Mouse (Mus musculus) limb, embryonic 11.5 days (tissue): ENCODE measurements at regions not wholly inside any gene's neighbourhood (a gene's known extent, or its start where the extent isn't known, plus 50 kb on each side); places are given as distances from the start of the nearest gene placed in this dataset.
A peak's percentile ranks its signal among the peaks of the same experiment; 100 is the strongest.

Experiments used
- ATAC-seq: fragments of 200-750 bp; cut with Nextera tagmentation; 2 replicates; pipeline ENCODE4 v1.8.0; 2017; ENCODE audit warnings: low read depth; ENCODE audit not compliant: insufficient number of reproducible peaks, low FRiP score, low TSS enrichment
- DNase-seq: peaks from one replicate; pipeline ENCODE4 v3.0.0-alpha.2; 2015; ENCODE audit warnings: low spot score
- H3K27ac ChIP-seq: fragments of 300-500 bp; sonication (generic); replicated peaks from 2 replicates; pipeline ENCODE4 v1.5.1; 2014; ENCODE audit warnings: low read depth, mild to moderate bottlenecking, low read length
- H3K27me3 ChIP-seq: fragments of 300-500 bp; sonication (generic); 2 replicates; pipeline ENCODE4 v1.6.1; 2014; ENCODE audit warnings: mild to moderate bottlenecking, low read length, mixed read lengths; ENCODE audit not compliant: control insufficient read depth, insufficient read depth
- H3K36me3 ChIP-seq: fragments of 300-500 bp; sonication (generic); 2 replicates; pipeline ENCODE4 v1.6.1; 2014; ENCODE audit warnings: mild to moderate bottlenecking, low read length, moderate library complexity, mixed read lengths; ENCODE audit not compliant: control insufficient read depth, insufficient read depth
- H3K4me1 ChIP-seq: fragments of 300-500 bp; sonication (generic); 2 replicates; pipeline ENCODE4 v1.6.1; 2014; ENCODE audit warnings: low read length, mixed read lengths; ENCODE audit not compliant: control insufficient read depth, insufficient read depth
- H3K4me2 ChIP-seq: fragments of 300-500 bp; sonication (generic); 2 replicates; pipeline ENCODE4 v1.6.1; 2014; ENCODE audit warnings: low read depth, mild to moderate bottlenecking, moderate library complexity; ENCODE audit not compliant: severe bottlenecking
- H3K4me3 ChIP-seq: fragments of 300-500 bp; sonication (generic); 2 replicates; pipeline ENCODE4 v1.5.1; 2014; ENCODE audit warnings: low read depth, low read length
- H3K9ac ChIP-seq: fragments of 300-500 bp; sonication (generic); 2 replicates; pipeline ENCODE4 v1.6.1; 2014; ENCODE audit warnings: mild to moderate bottlenecking, low read length
- H3K9me3 ChIP-seq: fragments of 300-500 bp; sonication (generic); 2 replicates; pipeline ENCODE4 v1.6.1; 2016; ENCODE audit warnings: low read length; ENCODE audit not compliant: control insufficient read depth
- WGBS: fragments of 180-500 bp; shearing (Covaris S2); extraction: QIAGEN DNeasy Blood & Tissue Kit; methylation state at CpG from one replicate; pipeline ENCODE4 v1.1.7; 2014; 5-methylcytosine and 5-hydroxymethylcytosine counted together

- no peak overlapping the region for H3K4me3 ChIP-seq
- H3K9ac ChIP-seq: no peak overlapping the region
- no peaks in the 10 kb centered on the region for H3K27me3 ChIP-seq
- no peak for DNase-seq
- H3K9me3 ChIP-seq: no peaks in the 10 kb centered on the region
- peaks cover 6% of the 10 kb centered on the region for H3K4me1 ChIP-seq
- WGBS: 58% methylated on average over 5 of the region's 5 CpGs
- H3K4me2 ChIP-seq: no peak overlapping the region
- H3K27ac ChIP-seq: no peak overlapping the region
- H3K36me3 ChIP-seq: no peaks in the 10 kb centered on the region
- no peak for ATAC-seq
Observed at GRCm38 (mm10) chr8:26260294-26260693, 141.0 kb downstream of the Gm45692 start.

- no peak for ATAC-seq
- Histone ChIP-seq H3K4me3 (no peak overlapping the region), H3K9ac (no peak overlapping the region), H3K9me3 (no peaks in the 10 kb centered on the region), H3K4me2 (no peak overlapping the region), H3K27ac (no peak overlapping the region), H3K4me1 (peaks cover 16% of the 10 kb centered on the region), H3K27me3 (no peaks in the 10 kb centered on the region), H3K36me3 (no peaks in the 10 kb centered on the region)
- WGBS: 70% methylated on average over 10 of the region's 10 CpGs
- DNase-seq: no peak
Observed at GRCm38 (mm10) chr8:26262536-26262935, 143.2 kb downstream of the Gm45692 start.

- Histone ChIP-seq H3K36me3 (no peaks in the 10 kb centered on the region), H3K4me1 (peaks cover 31% of the 10 kb centered on the region), H3K9ac (no peak overlapping the region), H3K27ac (peak overlapping the region; percentile 81), H3K4me2 (no peak overlapping the region; the same call in none of the 2 replicates), H3K4me3 (no peak overlapping the region), H3K27me3 (no peaks in the 10 kb centered on the region), H3K9me3 (no peaks in the 10 kb centered on the region)
- DNase-seq (peak; percentile 68), ATAC-seq (0 out of 2 replicates have a peak, but pooled peaks have one; percentile 41)
- 8% methylated on average over 11 of the region's 11 CpGs for WGBS
Observed at GRCm38 (mm10) chr8:26264869-26265321, 145.6 kb downstream of the Gm45692 start.

- no peak overlapping the region; the same call in 1 of the 2 replicates for H3K4me2 ChIP-seq
- WGBS: 12% methylated on average over 8 of the region's 8 CpGs
- DNase-seq (peak; percentile 74), ATAC-seq (peak; percentile 26; the same call in 1 of the 2 replicates)
- no peaks in the 10 kb centered on the region for H3K9me3 ChIP-seq
- no peaks in the 10 kb centered on the region for H3K27me3 ChIP-seq
- H3K36me3 ChIP-seq: no peaks in the 10 kb centered on the region
- no peak overlapping the region for H3K4me3 ChIP-seq
- H3K9ac ChIP-seq: peak overlapping the region; percentile 23; the same call in 1 of the 2 replicates
- peaks cover 31% of the 10 kb centered on the region for H3K4me1 ChIP-seq
- peak overlapping the region; percentile 81 for H3K27ac ChIP-seq
Observed at GRCm38 (mm10) chr8:26265366-26265765, 146.0 kb downstream of the Gm45692 start.

GRCm38 (mm10) chr8:26266384-26266783, 147.1 kb downstream of the Gm45692 start:
- H3K27ac ChIP-seq: peak overlapping the region; percentile 81; the same call in 1 of the 2 replicates
- DNase-seq (peak; percentile 71), ATAC-seq (peak; percentile 61)
- no peaks in the 10 kb centered on the region for H3K36me3 ChIP-seq
- 4% methylated on average over 4 of the region's 4 CpGs for WGBS
- 0 out of 2 replicates have a peak overlapping the region, but pooled peaks have one; percentile 11 for H3K4me3 ChIP-seq
- no peaks in the 10 kb centered on the region for H3K9me3 ChIP-seq
- H3K4me2 ChIP-seq: no peak overlapping the region
- no peak overlapping the region for H3K9ac ChIP-seq
- H3K27me3 ChIP-seq: no peaks in the 10 kb centered on the region
- peaks cover 31% of the 10 kb centered on the region for H3K4me1 ChIP-seq

- DNase-seq (no peak), ATAC-seq (no peak)
- 23% methylated on average over 4 of the region's 4 CpGs for WGBS
- H3K9me3 ChIP-seq: no peaks in the 10 kb centered on the region
- H3K4me3 ChIP-seq: 0 out of 2 replicates have a peak overlapping the region, but pooled peaks have one; percentile 11
- peak overlapping the region; percentile 57; the same call in 1 of the 2 replicates for H3K27ac ChIP-seq
- no peak overlapping the region for H3K9ac ChIP-seq
- H3K4me2 ChIP-seq: peak overlapping the region; percentile 21; the same call in 1 of the 2 replicates
- no peaks in the 10 kb centered on the region for H3K27me3 ChIP-seq
- peaks cover 31% of the 10 kb centered on the region for H3K4me1 ChIP-seq
- H3K36me3 ChIP-seq: no peaks in the 10 kb centered on the region
Observed at GRCm38 (mm10) chr8:26267569-26267968, 148.2 kb downstream of the Gm45692 start.

GRCm38 (mm10) chr8:26268751-26269415, 149.5 kb downstream of the Gm45692 start:
- peak overlapping the region; percentile 56 for H3K27ac ChIP-seq
- DNase-seq: no peak
- peaks cover 38% of the 10 kb centered on the region for H3K4me1 ChIP-seq

GRCm38 (mm10) chr8:26272110-26272509, 152.8 kb downstream of the Gm45692 start:
- Histone ChIP-seq H3K9ac (no peak overlapping the region), H3K27ac (no peak overlapping the region), H3K4me2 (no peak overlapping the region), H3K36me3 (no peaks in the 10 kb centered on the region), H3K4me3 (no peak overlapping the region), H3K4me1 (peaks cover 21% of the 10 kb centered on the region), H3K9me3 (no peaks in the 10 kb centered on the region), H3K27me3 (no peaks in the 10 kb centered on the region)
- no peak for ATAC-seq
- 40% methylated on average over 4 of the region's 4 CpGs for WGBS
- DNase-seq: peak; percentile 70

More at GRCm38 (mm10) chr8:26268751-26269415, 149.5 kb downstream of the Gm45692 start:
- 0 out of 2 replicates have a peak overlapping the region, but pooled peaks have one; percentile 9 for H3K4me3 ChIP-seq
- ATAC-seq: no peak
- H3K36me3 ChIP-seq: no peaks in the 10 kb centered on the region
- no peaks in the 10 kb centered on the region for H3K9me3 ChIP-seq
- H3K4me2 ChIP-seq: peak overlapping the region; percentile 35
- no peak overlapping the region; the same call in 1 of the 2 replicates for H3K9ac ChIP-seq
- H3K27me3 ChIP-seq: no peaks in the 10 kb centered on the region
- WGBS: 5% methylated on average over 17 of the region's 17 CpGs
